Mouse (Mus musculus) E14TG2a.4 (cell line): ENCODE data around the gene Ttll11.

Source experiments
- H3K27me3 ChIP-seq: 2 replicates; pipeline ENCODE4 v1.6.1; 2014; ENCODE audit warnings: low read length, control low read depth; ENCODE audit not compliant: insufficient read depth
- H3K36me3 ChIP-seq: 2 replicates; pipeline ENCODE4 v1.6.1; 2014; ENCODE audit warnings: low read length, control low read depth; ENCODE audit not compliant: insufficient read depth
- H3K4me1 ChIP-seq: replicated peaks from 2 replicates; pipeline ENCODE4 v1.6.1; 2014; ENCODE audit warnings: low read depth, low read length, control low read depth
- H3K4me3 ChIP-seq: replicated peaks from 2 replicates; pipeline ENCODE4 v1.5.1; 2014; ENCODE audit warnings: mild to moderate bottlenecking, low read length
- H3K9me3 ChIP-seq: 2 replicates; pipeline ENCODE4 v1.6.1; 2014; ENCODE audit warnings: low read length, control low read depth
- CTCF ChIP-seq: conservative IDR thresholded peaks from 2 replicates; pipeline ENCODE4 v1.5.1; 2014; ENCODE audit warnings: low read length
- NANOG ChIP-seq: IDR thresholded peaks from 2 replicates; pipeline ENCODE4 v1.6.1; 2014; ENCODE audit warnings: borderline replicate concordance, low read length, mixed read lengths
- POU5F1 ChIP-seq: IDR thresholded peaks from 2 replicates; pipeline ENCODE4 v1.6.1; 2014; ENCODE audit warnings: low read length, borderline replicate concordance

Gene Ttll11

DNA sequence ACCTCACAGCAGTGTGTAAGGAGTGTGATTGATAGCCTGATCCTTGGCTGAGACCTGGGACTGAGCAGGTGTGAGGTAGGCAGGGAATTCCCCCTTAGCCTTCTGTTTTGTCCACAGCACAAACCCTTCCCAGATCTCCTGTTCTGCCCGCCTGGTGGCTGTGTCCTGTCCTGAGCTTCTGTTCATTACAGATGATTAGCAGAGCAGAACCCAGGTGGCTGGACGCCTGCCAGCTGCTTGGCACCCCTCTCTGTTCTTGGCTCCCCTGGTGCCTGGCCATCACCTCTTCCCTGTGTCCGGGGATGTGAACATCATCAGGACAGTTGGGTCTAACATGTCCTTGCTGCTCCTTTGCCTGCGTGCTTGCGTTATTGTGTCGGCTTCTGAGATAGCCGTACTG, 256.0 kb downstream of the Ttll11 start:
- TF ChIP-seq CTCF, result no peak
- TF ChIP-seq NANOG, result no peak
- TF ChIP-seq POU5F1, result no peak
- Histone ChIP-seq H3K36me3 (peaks cover 97% of the 10 kb centered on the region), H3K4me3 (no peak overlapping the region), H3K27me3 (no peaks in the 10 kb centered on the region), H3K4me1 (peaks cover 41% of the 10 kb centered on the region), H3K9me3 (no peaks in the 10 kb centered on the region)

DNA sequence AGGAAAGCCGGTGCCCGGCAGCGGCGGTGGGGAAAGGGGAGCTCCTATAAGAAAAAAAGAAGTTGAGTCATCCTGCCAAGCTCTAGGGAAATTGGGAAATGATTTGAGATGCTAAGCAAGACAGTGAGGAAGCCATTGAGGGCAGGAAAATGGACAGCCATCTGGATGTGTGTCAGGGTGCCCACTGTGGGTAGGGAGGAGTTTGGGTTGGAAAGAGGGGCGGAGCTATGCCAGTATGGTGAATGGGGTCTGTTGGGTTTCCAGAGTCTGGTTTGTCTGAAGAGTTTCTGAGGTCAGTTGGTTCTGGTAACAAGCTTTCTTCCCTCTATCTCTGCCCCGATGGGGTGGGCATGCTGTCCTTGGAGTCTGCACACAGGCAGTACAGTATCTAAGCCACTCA, 256.4 kb downstream of the Ttll11 start:
- peaks cover 37% of the 10 kb centered on the region for H3K4me1 ChIP-seq
- H3K4me3 ChIP-seq, result no peak overlapping the region
- TF ChIP-seq NANOG (no peak), POU5F1 (no peak), CTCF (no peak)
- H3K9me3 ChIP-seq, result no peaks in the 10 kb centered on the region
- no peaks in the 10 kb centered on the region for H3K27me3 ChIP-seq
- peaks cover 97% of the 10 kb centered on the region for H3K36me3 ChIP-seq

DNA sequence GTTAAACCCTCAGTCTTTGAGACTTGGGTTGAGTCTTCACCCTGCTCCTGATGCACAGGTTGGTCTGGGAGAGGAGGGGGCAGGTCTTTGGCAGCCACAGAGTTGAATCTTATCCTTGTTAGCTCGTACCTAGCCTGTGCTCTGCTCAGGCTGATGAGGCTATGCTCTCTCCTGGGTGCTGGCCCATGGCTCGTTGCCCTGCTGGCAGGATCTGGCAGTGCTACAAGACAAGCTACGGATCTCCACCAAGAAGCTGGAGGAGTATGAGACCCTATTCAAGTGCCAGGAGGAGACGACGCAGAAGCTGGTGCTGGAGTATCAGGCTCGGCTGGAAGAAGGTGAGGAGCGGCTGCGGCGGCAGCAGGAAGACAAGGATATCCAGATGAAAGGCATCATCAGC, 256.9 kb downstream of the Ttll11 start:
- Histone ChIP-seq H3K27me3 (no peaks in the 10 kb centered on the region), H3K36me3 (peaks cover 97% of the 10 kb centered on the region), H3K4me3 (no peak overlapping the region), H3K4me1 (peaks cover 33% of the 10 kb centered on the region), H3K9me3 (no peaks in the 10 kb centered on the region)
- no peak for TF ChIP-seq POU5F1
- 0 out of 2 replicates have a peak, but pooled peaks have one; percentile 2 for TF ChIP-seq CTCF

DNA sequence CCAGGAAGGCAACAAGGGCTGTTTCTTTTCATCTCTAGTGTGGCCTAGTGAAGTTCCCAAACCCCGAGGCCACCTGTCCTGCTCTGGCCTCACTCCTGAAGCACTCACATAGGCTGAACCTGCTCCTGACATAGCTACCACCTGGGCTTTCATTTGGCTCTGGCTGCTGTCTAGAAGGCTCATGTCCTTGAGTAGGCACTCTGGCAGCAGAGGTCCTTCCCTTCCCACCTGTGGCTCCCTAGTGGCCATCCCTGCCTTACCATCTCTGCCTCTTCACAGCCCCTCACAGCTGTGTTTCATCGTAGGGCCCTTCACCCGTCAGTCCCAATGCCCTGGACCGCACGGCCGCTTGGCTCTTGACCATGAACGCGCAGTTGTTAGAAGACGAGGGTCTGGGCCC, 258.8 kb downstream of the Ttll11 start:
- Histone ChIP-seq H3K9me3 (no peaks in the 10 kb centered on the region), H3K36me3 (peaks cover 97% of the 10 kb centered on the region), H3K27me3 (no peaks in the 10 kb centered on the region), H3K4me3 (peak overlapping the region; percentile 65; the same call in 1 of the 2 replicates), H3K4me1 (peaks cover 29% of the 10 kb centered on the region)
- no peak for TF ChIP-seq POU5F1
- TF ChIP-seq NANOG, result no peak
- no peak for TF ChIP-seq CTCF

DNA sequence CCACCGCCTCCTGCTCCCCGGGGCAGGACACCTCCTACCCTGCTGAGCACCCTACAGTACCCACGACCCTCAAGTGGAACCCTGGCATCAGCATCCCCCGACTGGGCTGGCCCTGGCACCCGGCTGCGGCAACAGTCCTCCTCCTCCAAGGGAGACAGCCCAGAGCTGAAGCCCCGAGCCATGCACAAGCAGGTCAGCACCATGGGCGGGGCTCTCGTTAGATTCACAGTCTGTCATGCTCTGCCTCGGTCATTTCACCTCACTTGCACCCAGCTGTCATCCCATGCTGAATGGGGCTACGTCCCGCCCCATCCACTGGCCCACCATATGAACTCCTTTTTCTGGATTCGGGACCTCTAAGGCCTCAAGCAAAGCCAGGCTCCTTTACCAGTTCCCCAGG, 259.2 kb downstream of the Ttll11 start:
- Histone ChIP-seq H3K27me3 (no peaks in the 10 kb centered on the region), H3K4me1 (peaks cover 29% of the 10 kb centered on the region), H3K4me3 (peak overlapping the region; percentile 65), H3K9me3 (no peaks in the 10 kb centered on the region), H3K36me3 (peaks cover 97% of the 10 kb centered on the region)
- TF ChIP-seq CTCF, result no peak

DNA sequence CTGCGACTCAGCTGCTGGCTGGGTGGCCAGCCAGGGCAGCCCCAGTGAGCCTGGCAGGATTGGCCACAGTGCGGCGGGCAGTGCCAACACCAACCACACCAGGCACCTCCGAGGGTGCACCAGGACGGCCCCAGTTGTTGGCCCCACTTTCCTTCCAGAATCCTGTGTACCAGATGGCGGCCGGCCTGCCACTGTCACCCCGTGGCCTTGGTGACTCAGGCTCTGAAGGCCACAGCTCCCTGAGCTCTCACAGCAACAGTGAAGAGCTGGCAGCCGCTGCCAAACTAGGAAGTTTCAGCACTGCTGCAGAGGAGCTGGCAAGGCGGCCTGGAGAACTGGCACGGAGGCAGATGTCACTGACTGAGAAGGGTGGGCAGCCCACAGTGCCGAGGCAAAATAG, 259.6 kb downstream of the Ttll11 start:
- Histone ChIP-seq H3K36me3 (peaks cover 99% of the 10 kb centered on the region), H3K4me3 (peak overlapping the region; percentile 65), H3K27me3 (no peaks in the 10 kb centered on the region), H3K9me3 (no peaks in the 10 kb centered on the region), H3K4me1 (peaks cover 33% of the 10 kb centered on the region)
- TF ChIP-seq POU5F1, result no peak

DNA sequence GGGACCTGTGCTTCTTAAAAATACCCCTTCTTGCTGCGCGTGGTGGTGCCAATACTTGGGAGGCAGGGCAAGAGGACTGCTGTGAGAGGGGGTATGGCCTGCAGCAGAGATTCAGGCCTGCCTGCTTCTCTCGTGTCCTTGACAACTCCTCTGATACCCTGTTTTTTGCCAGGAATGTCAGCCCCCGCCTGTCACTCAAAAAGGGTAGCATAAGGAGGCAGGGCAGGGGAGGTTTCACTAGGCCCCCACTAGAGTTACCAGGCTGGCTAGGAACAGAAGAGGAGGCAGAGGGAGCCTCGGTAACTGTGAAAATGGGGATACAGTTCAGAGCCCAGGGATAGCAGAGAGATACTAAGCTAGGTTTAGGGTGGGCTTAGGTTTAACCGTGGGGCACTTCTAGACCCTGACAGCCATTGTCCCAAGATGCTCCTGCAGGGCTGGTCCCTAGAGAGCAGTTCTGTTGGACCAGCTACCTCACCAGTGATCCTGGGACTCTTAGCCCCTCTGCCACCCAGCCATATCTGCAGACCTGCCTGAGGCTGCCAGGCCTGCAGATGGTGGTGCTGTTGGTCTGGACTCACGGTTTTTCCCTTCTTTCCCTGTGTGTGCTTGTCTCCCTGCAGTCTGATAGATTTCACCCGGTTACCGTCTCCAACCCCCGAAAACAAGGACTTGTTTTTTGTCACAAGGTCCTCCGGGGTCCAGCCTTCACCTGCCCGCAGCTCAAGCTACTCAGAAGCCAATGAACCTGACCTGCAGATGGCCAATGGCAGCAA, 260.3 kb downstream of the Ttll11 start:
- Histone ChIP-seq H3K4me1 (peaks cover 40% of the 10 kb centered on the region), H3K27me3 (no peaks in the 10 kb centered on the region), H3K4me3 (peak overlapping the region; percentile 65)

DNA sequence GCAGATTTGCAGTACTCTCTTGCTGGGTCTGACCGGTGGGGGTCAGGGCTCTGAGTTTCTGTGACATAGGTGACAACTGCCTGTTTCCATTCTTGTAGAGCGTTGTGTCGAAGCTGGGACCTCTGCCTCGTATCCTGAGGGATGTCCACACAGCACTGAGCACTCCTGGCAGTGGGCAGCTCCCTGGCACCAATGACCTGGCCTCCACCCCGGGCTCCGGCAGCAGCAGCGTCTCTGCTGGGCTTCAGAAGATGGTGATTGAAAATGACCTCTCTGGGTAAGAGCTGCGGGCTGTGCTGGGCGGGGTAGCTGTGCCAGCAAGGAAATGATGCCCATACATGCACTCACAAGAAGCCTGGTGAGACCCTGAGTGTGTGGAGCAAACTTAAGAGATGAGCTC, 261.1 kb downstream of the Ttll11 start:
- Histone ChIP-seq H3K4me3 (no peak overlapping the region), H3K4me1 (peaks cover 48% of the 10 kb centered on the region), H3K9me3 (no peaks in the 10 kb centered on the region), H3K27me3 (no peaks in the 10 kb centered on the region), H3K36me3 (peaks cover 100% of the 10 kb centered on the region)
- TF ChIP-seq NANOG (no peak), CTCF (no peak), POU5F1 (no peak)

More for the DNA sequence above, 260.3 kb downstream of the Ttll11 start:
- TF ChIP-seq CTCF (no peak), NANOG (no peak), POU5F1 (no peak)
- peaks cover 100% of the 10 kb centered on the region for H3K36me3 ChIP-seq
- no peaks in the 10 kb centered on the region for H3K9me3 ChIP-seq

DNA sequence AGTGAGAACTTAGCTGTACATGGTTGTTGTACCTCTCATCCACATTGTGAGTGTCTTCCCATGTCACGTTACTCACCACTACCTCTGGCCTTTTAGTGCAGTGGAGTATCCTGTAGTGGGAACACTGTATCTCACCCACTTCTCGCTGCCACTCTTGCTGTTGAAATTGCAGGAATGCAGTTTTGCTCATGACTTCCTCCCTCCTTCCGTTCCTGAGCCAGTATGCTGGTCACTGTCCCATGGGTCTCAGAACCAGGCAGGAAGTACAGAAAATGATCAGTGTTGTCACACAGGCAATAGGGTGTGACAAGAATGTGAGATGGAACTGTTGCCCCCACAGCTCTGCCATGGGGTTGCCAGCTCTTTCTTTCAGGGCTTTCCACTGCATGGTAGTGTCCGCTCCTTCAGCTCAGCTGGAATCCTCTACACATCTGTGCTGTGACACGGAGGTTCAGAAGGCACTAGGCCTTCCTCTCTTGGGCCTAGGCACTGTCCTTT, 261.7 kb downstream of the Ttll11 start:
- Histone ChIP-seq H3K27me3 (no peaks in the 10 kb centered on the region), H3K9me3 (no peaks in the 10 kb centered on the region), H3K4me1 (peaks cover 48% of the 10 kb centered on the region), H3K4me3 (no peak overlapping the region), H3K36me3 (peaks cover 99% of the 10 kb centered on the region)
- TF ChIP-seq POU5F1 (no peak), CTCF (no peak), NANOG (no peak)
